Mouse (Mus musculus) spleen, adult 12 weeks (tissue): ENCODE data around the gene Tigd2.
"Not testable (repeated sequence)": the region's sequence is repeated elsewhere in the genome, so short reads cannot be mapped to it uniquely, and the experiment has no call there.

ENCODE experiments used
- DNase-seq: peaks from one replicate; pipeline ENCODE4 v3.0.0; 2022; ENCODE audit warnings: low spot score

The Tigd2 gene

GRCm38 (mm10) chr6:59208685-59209298, at the start of gene Tigd2:
TSS of gene Tigd2 (plus strand) at chr6:59208870.
- peak; percentile 78 for DNase-seq

DNA sequence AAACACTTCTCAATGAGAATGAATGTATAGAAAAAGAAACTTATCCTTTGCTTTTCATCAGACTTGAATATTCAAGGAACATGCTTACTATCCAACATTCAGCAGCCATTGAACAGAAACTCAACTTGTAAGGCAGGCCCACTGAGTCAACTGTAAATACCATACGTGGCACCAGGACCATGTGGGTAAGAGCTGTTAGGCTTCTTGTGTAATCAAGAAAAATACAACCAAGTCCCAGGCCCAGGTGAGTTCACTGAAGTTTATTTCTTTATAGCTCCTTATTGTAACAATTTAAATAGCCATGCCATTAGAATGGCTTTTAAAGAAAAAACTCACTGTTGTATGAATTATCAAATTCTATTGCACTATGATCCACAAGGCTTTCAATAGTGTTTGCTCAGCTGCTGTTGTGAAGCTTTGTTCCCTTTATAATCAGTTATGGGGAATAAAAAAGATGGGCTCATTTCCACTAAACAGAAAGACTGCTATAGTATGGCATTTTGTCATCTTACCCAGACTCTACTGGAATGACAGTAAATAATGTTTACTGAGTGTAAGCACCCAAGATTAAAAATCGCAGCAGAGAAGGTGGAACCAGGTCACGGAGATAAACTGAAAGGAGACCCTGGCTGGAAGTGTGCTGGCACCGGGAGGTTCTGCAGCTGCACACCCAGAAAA, 46.7 kb upstream of the Tigd2 start:
- DNase-seq = no peak

DNA sequence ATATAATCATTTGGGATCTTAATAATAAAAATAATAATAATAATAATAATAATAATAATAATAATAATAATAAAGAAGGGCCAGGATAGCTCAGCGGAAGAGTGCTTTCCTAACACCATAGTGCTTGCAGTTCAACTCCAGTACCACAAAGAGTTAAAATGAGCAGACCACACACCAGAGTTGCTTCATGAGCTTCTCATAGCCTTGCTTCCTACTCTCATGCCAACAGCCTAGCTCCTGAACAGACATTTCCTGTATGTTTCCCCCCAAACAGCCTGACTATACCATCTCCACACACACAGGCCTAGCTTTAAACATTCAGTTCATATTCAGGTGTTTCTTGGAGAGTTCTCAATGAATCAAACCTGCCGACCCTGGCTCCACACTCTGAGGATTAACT, 45.8 kb upstream of the Tigd2 start:
- no peak for DNase-seq

DNA sequence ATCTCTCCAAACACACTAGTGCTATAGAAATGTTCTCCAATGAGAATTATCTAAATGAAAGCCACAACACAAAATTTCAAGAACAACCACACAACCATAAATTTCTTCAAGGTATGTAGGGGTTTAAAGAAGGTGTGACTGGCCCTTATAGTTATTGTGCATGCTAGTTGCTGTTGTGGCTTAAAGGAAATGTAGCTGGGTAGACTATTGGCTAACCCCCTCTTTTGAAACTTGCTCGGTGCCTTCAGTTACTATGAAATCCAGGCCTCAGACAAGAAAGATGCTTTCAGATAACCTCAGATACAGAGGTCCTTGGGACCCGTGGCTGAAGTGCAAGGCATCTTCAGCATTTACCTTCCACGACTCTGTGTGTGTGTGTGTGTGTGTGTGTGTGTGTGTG, 45.3 kb upstream of the Tigd2 start:
- no peak for DNase-seq

DNA sequence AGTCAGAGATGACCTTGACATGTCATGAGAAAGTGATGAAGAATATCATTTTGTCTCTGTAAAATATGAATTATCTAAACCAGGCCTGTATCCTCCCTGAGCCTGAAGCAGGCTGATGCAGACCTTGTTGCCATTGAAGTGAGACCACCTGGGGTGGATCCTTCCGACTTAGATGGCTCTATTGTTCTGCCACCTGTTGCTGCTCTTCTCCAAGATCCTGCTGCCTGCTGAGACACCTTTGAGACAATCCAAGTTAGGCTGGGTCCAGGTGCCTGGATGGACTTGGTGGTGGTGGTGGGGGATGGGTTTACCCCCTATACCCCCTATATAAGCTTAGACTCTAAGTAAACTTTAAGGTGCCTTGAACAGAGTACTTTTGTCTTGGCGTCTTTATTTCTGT, 39.7 kb upstream of the Tigd2 start:
- no peak for DNase-seq

GRCm38 (mm10) chr6:59171230-59171629, 37.4 kb upstream of the Tigd2 start:
- no peak for DNase-seq

DNA sequence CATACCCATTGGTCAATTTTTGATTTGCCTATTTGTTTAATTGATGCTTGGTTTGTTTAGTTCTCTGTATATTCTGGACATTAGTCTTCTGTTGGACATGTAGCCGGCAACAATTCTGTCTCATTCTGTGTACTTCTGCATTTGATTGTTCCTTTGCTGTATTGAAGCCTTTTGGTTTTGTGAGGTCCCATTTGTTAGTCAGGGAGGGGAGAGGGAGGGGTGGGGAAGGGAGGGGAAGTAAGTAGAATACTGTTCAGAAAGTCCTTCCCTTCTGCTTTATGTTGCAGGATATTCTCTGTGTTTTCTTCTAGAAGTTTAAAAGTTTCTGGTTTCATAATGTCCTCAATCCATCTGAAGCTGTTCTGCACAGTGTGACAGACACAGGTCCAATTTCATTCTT, 34.7 kb upstream of the Tigd2 start:
- no peak for DNase-seq

DNA sequence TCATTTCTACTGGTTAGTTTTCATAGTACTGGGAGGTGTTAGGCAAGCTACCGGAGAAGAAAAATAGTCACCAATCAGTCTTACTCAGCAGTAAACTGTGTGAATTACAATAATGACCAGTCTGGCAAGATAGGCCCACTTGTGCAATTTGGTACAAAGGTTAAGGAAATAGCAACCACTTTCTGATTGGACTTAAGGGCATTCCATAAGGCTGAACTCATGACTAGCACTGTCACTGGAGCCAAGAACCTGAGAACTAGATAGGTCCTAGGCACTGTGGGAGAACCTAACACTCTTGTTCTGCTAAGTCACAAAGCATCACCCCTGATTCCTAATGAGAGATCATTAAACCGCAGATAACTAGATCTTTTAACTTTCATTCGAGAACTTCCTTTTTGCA, 30.6 kb upstream of the Tigd2 start:
- DNase-seq = no peak

- no peak for DNase-seq
These were observed 28.2 kb upstream of the Tigd2 start for GRCm38 (mm10) chr6:59180376-59180996.

DNA sequence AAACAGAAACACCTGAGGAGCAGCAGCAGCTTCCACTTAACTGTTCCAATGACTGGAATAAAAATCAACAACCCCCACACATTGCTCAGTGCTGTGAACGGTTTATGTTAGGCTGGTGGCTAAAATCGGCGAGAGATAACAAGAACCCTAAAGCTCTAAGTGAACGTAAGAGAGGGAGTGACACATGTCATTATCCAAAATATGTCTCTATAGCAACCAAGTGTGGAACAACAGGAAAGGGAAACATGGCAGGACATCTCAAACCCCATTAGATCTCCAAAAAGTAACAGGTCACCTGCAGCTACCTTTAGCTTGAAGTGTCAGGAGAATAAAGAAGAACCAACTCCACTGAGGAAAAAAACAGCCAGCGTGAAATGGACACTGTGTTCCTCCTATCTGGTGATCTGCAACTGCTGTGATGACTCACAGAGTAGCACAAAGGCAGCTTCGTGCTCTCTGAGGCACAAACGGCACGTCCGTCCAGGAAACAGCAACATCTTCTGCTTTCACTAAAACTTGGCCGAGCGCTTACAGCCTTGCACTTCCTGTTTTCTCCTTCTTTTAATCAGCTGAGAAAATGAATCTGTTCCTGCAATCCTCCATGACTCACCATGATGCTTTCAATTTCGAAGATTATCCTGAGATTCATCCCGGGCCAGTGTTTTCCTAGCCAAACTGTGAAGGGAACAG, 23.5 kb upstream of the Tigd2 start:
- DNase-seq = peak; percentile 10

GRCm38 (mm10) chr6:59190006-59190405, 18.7 kb upstream of the Tigd2 start:
- no peak for DNase-seq

DNA sequence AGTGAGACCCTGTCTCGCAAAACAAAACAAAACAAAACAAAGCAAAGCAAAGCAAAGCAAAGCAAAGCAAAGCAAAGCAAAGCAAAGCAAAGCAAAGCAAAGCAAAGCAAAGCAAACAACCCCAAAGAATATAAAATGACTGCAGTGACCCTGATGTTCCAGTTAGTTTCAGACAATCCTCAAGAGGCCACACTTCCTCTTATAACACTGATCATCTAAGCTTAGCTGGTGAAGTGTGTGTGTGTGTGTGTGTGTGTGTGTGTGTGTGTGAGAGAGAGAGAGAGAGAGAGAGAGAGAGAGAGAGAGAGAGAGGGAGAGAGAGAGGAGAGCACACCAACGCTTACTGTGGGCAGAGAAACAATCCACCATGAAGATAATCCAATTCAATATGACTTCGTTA, 14.2 kb upstream of the Tigd2 start:
- not testable (repeated sequence) for DNase-seq

DNA sequence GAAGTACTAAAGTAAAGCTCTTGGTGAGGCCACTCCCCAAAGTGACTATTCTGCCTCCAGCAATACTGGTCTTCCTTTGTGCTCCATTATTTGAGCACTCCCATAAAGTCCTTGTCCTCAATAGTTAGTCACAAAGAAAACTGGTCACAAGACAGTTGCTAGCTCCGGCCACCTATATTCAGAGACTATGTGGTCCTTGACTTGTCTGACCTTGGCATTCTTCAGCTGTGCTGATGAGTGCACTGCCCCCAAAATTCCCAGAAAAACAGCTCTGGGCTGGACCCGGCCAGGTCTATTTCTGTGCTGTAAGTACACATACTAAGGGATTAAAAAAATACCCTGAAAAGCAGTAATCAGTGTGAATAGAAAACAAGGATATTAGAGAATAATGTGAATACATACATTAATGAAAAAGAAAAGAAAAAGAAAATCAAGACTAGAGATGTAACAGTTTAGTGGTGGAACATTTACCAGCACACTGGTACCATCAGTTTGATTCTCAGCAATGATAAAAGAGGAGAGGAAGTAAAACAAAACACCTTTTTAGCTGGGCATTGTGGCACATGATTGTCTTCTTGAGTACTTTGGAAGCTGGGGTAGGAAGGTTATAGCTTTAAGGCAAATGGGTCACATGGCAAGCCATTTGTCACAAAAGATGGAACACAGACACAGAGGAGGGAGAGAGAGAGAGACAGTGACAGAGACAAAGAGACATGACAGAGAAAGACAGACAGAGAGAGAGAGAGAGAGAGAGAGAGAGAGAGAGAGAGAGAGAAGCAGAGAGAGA, 12.6 kb upstream of the Tigd2 start:
- DNase-seq = no peak

- DNase-seq = no peak
These were observed 11.9 kb upstream of the Tigd2 start for GRCm38 (mm10) chr6:59196746-59197145.

- DNase-seq = no peak
These were observed 10.3 kb upstream of the Tigd2 start for GRCm38 (mm10) chr6:59198356-59198755.

DNA sequence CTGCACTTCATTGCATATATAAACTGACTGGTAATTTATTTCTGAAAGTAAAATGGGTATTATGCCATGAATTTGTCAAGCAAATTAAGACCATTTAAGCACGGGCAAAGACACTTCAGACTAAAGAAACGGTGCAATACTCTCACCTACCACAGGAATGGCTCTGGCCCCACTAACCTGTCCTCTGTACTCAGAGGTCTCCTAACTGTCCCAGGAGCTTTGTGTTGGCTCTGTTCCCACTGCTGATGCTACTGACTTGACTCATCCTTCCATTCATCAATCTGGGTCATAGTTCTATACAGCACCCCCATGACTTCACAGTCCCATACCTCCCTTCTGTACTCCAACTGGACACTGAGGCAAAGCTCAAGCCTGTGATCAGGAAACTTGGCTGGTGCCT, 9.6 kb upstream of the Tigd2 start:
- no peak for DNase-seq

- DNase-seq = no peak
These were observed 1.1 kb upstream of the Tigd2 start for GRCm38 (mm10) chr6:59207561-59207960.

DNA sequence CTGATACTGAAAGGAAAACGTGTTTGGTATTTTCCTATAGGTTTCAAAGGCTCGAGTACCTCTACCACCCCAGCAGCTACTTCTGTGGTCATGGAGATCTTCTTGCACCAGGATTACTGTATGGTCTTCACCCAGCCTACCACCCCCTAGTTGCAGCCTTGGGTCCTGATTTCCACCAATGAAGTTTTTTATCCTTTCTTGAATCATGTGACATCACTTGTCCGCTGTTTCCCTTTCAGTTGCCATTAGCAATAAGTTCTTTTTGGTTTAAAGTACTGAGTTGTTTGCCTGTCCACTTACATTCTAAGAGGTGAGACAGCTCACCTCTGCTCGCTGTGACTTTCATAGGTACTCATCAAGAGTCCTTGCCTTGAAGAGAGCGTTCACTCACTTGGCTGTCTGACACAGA, 633 bp downstream of the Tigd2 start:
- no peak for DNase-seq

GRCm38 (mm10) chr6:59233191-59233590, 24.5 kb downstream of the Tigd2 start:
- no peak for DNase-seq

GRCm38 (mm10) chr6:59233651-59234050, 25.0 kb downstream of the Tigd2 start:
- DNase-seq = no peak

GRCm38 (mm10) chr6:59249675-59250074, 41.0 kb downstream of the Tigd2 start:
- DNase-seq = no peak

DNA sequence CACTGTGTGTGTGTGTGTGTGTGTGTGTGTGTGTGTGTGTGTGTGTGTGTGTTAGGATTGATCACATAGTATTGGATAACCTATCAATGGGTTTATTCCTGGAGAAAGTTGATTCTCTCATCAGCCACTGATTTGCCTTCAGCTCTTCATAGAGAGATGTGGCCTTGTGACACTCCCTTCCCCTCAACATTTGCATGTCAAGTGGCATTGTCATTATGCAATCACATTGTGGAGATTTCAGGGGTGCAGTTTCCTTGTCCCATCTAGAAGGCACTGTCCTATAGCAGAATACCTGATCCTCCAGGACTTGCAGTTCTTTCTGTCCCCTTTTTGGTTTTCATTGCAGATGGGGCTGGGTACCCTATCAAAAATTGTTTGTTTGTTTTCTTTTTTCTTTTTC, 41.9 kb downstream of the Tigd2 start:
- no peak for DNase-seq
